Mouse (Mus musculus) ES-E14 (cell line): Measurements from ENCODE around the gene Sfxn5.

ENCODE experiments used
- CHD2 ChIP-seq: IDR thresholded peaks from 2 replicates; pipeline ENCODE4 v1.6.1; 2014; ENCODE audit warnings: mild to moderate bottlenecking, low read depth, low read length, inconsistent platforms
- HCFC1 ChIP-seq: IDR thresholded peaks from 2 replicates; pipeline ENCODE4 v1.6.1; 2012; ENCODE audit warnings: low read length, inconsistent platforms, borderline replicate concordance; ENCODE audit not compliant: insufficient read depth
- ZNF384 ChIP-seq: IDR thresholded peaks from 2 replicates; pipeline ENCODE4 v1.6.1; 2012; ENCODE audit warnings: low read depth, low read length, inconsistent platforms

- TF ChIP-seq ZNF384 (no peak), HCFC1 (no peak), CHD2 (no peak)
Measured at GRCm38 (mm10) chr6:85304966-85305365, 28.3 kb downstream of the Sfxn5 start.
